ENCODE assay signal across 26 mouse cellular contexts in genomic region chr12:75845070-75845469, GRCm38 (mm10). TPM values are rescaled to one million over a fixed set of nuclear protein-coding genes. Genes with fewer than 3 reads are reported as not detected.
A peak's percentile ranks its signal among the peaks of the same experiment; 100 is the strongest.
DNase-seq lines count a peak whose midpoint lies in the region; ATAC-seq and TF ChIP-seq lines count a peak whose summit lies in the region.
"Had no signal": no experiment of that assay in that cellular context is flagged by ENCODE, and none has a peak within 500 bp of the region (broad histone marks: within the 10 kb centered on the region; RNA-seq: fewer than 3 reads in every experiment).

No protein-coding gene starts in this region.

- no peak overlapping the region for H3K9ac ChIP-seq in heart, embryonic 11.5 days (ENCODE audit: low read depth, low read length)
- H3K9ac ChIP-seq in heart, embryonic 15.5 days: no peak overlapping the region
- no peak overlapping the region for H3K9ac ChIP-seq in lung, embryonic 14.5 days
- no peak overlapping the region for H3K9ac ChIP-seq in ES-Bruce4 (ENCODE audit: low read depth, poor library complexity, severe bottlenecking)
- H3K9ac ChIP-seq: hindbrain, embryonic 13.5 days; intestine, embryonic 15.5 days had no signal

- no peak overlapping the region for H3K4me3 ChIP-seq in heart, embryonic 11.5 days (ENCODE audit: low read depth, low read length)
- H3K4me3 ChIP-seq in heart, embryonic 10.5 days: no peak overlapping the region
- H3K4me3 ChIP-seq in heart, embryonic 15.5 days: no peak overlapping the region
- H3K4me3 ChIP-seq in lung, embryonic 14.5 days (ENCODE audit: low read depth, low read length): no peak overlapping the region
- no peak overlapping the region for H3K4me3 ChIP-seq in ES-Bruce4 (ENCODE audit: low read depth, low read length)
- H3K4me3 ChIP-seq: embryonic facial prominence, embryonic 10.5 days; erythroblast, embryonic 14.5 days; forebrain, embryonic 10.5 days; gastrocnemius, adult 2 months; hindbrain, embryonic 13.5 days; intestine, embryonic 15.5 days had no signal

- DNase-seq in heart, embryonic 10.5 days (ENCODE audit: low spot score): no peak
- no peak for DNase-seq in heart, adult 18-20 months
- DNase-seq in lung, embryonic 14.5 days: peak; percentile 65
- no peak for DNase-seq in lung, postnatal 10 days
- DNase-seq in spleen, adult 18-20 months: no peak
- DNase-seq: adrenal gland, adult 2 months; adrenal gland, postnatal 25 days; B cell, adult 2 months; cerebellum, adult 18-20 months; cerebellum, adult 9-11 months; cerebellum, postnatal 36 days; gastrocnemius, adult 2 months; gastrocnemius, postnatal 36 days; heart, adult 11 months; heart, postnatal 10 days had no signal

- peak overlapping the region; percentile 32; the same call in 1 of the 2 replicates for H3K27ac ChIP-seq in heart, embryonic 11.5 days (ENCODE audit: low read depth, low read length)
- H3K27ac ChIP-seq in heart, embryonic 10.5 days: no peak overlapping the region
- H3K27ac ChIP-seq in heart, embryonic 15.5 days: peak overlapping the region; percentile 49; the same call in 1 of the 2 replicates
- no peak overlapping the region for H3K27ac ChIP-seq in lung, embryonic 14.5 days (ENCODE audit: low read depth)
- 0 out of 2 replicates have a peak overlapping the region, but pooled peaks have one; percentile 66 for H3K27ac ChIP-seq in ES-Bruce4 (ENCODE audit: insufficient read depth, low read length)
- H3K27ac ChIP-seq: embryonic facial prominence, embryonic 10.5 days; forebrain, embryonic 10.5 days; gastrocnemius, adult 2 months; hindbrain, embryonic 13.5 days; hindbrain, postnatal 0 days; intestine, embryonic 15.5 days had no signal

- H3K27me3 ChIP-seq in heart, embryonic 11.5 days (ENCODE audit: control insufficient read depth, insufficient read depth, low read length): no peaks in the 10 kb centered on the region
- no peaks in the 10 kb centered on the region for H3K27me3 ChIP-seq in heart, embryonic 10.5 days (ENCODE audit: insufficient read depth, poor library complexity, severe bottlenecking)
- H3K27me3 ChIP-seq in heart, embryonic 15.5 days: no peaks in the 10 kb centered on the region
- no peaks in the 10 kb centered on the region for H3K27me3 ChIP-seq in lung, embryonic 14.5 days (ENCODE audit: insufficient read depth, low read length)
- H3K27me3 ChIP-seq in ES-Bruce4 (ENCODE audit: control insufficient read depth, insufficient read depth, low read length, poor library complexity, severe bottlenecking): no peaks in the 10 kb centered on the region
- H3K27me3 ChIP-seq: hindbrain, embryonic 13.5 days; intestine, embryonic 15.5 days had no signal

- ATAC-seq in heart, embryonic 11.5 days (replicated peaks; ENCODE audit: insufficient number of reproducible peaks, low FRiP score, low TSS enrichment): 0 out of 2 replicates have a peak, but pooled peaks have one; percentile 41
- no peak for ATAC-seq in heart, embryonic 15.5 days (replicated peaks; ENCODE audit: insufficient number of reproducible peaks, insufficient read depth, low FRiP score, low read depth)
- peak; percentile 82 for ATAC-seq in lung, embryonic 14.5 days (ENCODE audit: insufficient read depth)
- ATAC-seq: CD4-positive, CD25-positive, alpha-beta regulatory T cell, adult 4 months; forebrain, embryonic 14.5 days; hindbrain, postnatal 0 days had no signal

- H3K4me1 ChIP-seq in heart, embryonic 11.5 days (ENCODE audit: control insufficient read depth, insufficient read depth, low read length): peaks cover 26% of the 10 kb centered on the region
- peaks cover 53% of the 10 kb centered on the region for H3K4me1 ChIP-seq in heart, embryonic 10.5 days
- peaks cover 26% of the 10 kb centered on the region for H3K4me1 ChIP-seq in heart, embryonic 15.5 days (replicated peaks)
- H3K4me1 ChIP-seq in lung, embryonic 14.5 days (ENCODE audit: insufficient read depth): 0 out of 2 replicates have a peak, but pooled peaks cover 3% of the 10 kb centered on the region
- peaks cover 8% of the 10 kb centered on the region for H3K4me1 ChIP-seq in ES-Bruce4 (ENCODE audit: control insufficient read depth, insufficient read depth, low read length)
- H3K4me1 ChIP-seq: hindbrain, embryonic 13.5 days had no signal

- no peak for TF ChIP-seq EP300 in ES-Bruce4 (IDR thresholded peaks at IDR 0.05; ENCODE audit: insufficient read depth, low read depth, low read length)

- 44% methylated on average over 9 of the region's 9 CpGs for WGBS in heart, embryonic 11.5 days (ENCODE audit: insufficient replicate concordance)
- WGBS in heart, embryonic 10.5 days: 52% methylated on average over 9 of the region's 9 CpGs
- 43% methylated on average over 9 of the region's 9 CpGs for WGBS in heart, embryonic 15.5 days
- WGBS in lung, embryonic 14.5 days: 31% methylated on average over 9 of the region's 9 CpGs

- no peak for TF ChIP-seq CTCF in lung, embryonic 14.5 days (IDR thresholded peaks at IDR 0.05; ENCODE audit: low read depth)
- no peak for TF ChIP-seq CTCF in ES-Bruce4 (IDR thresholded peaks at IDR 0.05; ENCODE audit: low read depth, low read length)

- H3K9me3 ChIP-seq in heart, embryonic 11.5 days (replicated peaks; ENCODE audit: control insufficient read depth, low read length): no peaks in the 10 kb centered on the region
- no peaks in the 10 kb centered on the region for H3K9me3 ChIP-seq in heart, embryonic 10.5 days
- H3K9me3 ChIP-seq in heart, embryonic 15.5 days (replicated peaks): no peaks in the 10 kb centered on the region
- no peaks in the 10 kb centered on the region for H3K9me3 ChIP-seq in lung, embryonic 14.5 days (ENCODE audit: low read depth, low read length)
- H3K9me3 ChIP-seq in ES-Bruce4 (replicated peaks; ENCODE audit: control insufficient read depth, insufficient read depth, low read length, poor library complexity, severe bottlenecking): no peaks in the 10 kb centered on the region
- H3K9me3 ChIP-seq: embryonic facial prominence, embryonic 10.5 days; forebrain, embryonic 10.5 days; hindbrain, embryonic 13.5 days; intestine, embryonic 15.5 days had no signal

- TF ChIP-seq POLR2A in ES-Bruce4 (IDR thresholded peaks at IDR 0.05; ENCODE audit: insufficient read depth, low read length): no peak

- no peak overlapping the region for H3K4me2 ChIP-seq in heart, embryonic 11.5 days
- no peak overlapping the region for H3K4me2 ChIP-seq in heart, embryonic 15.5 days
- peak overlapping the region; percentile 38 for H3K4me2 ChIP-seq in lung, embryonic 14.5 days
- H3K4me2 ChIP-seq: hindbrain, embryonic 13.5 days; intestine, embryonic 15.5 days had no signal

- H3K36me3 ChIP-seq in heart, embryonic 11.5 days (ENCODE audit: control insufficient read depth, insufficient read depth, low read length): no peaks in the 10 kb centered on the region
- H3K36me3 ChIP-seq in heart, embryonic 10.5 days: no peaks in the 10 kb centered on the region
- no peaks in the 10 kb centered on the region for H3K36me3 ChIP-seq in heart, embryonic 15.5 days
- H3K36me3 ChIP-seq in lung, embryonic 14.5 days (ENCODE audit: insufficient read depth): no peaks in the 10 kb centered on the region
- no peaks in the 10 kb centered on the region for H3K36me3 ChIP-seq in ES-Bruce4 (ENCODE audit: control insufficient read depth, insufficient read depth, low read length, poor library complexity, severe bottlenecking)
- H3K36me3 ChIP-seq: hindbrain, embryonic 13.5 days; intestine, embryonic 15.5 days had no signal

RNA-seq across cellular contexts. Expression of gene Syne2, which starts 27.1 kb away (rescaled TPM):
- polyA plus RNA-seq in heart, embryonic 11.5 days (2014; fragmentation: Nextera tagmentation; extraction: Ambion mirVana): 45.2 and 64.1 TPM in 2 replicates
- 62.4 and 67.6 TPM in 2 replicates for polyA plus RNA-seq in heart, embryonic 10.5 days (2016; fragmentation: Nextera tagmentation; extraction: Ambion mirVana)
- 38.7 and 45.7 TPM in 2 replicates for polyA plus RNA-seq in heart, embryonic 15.5 days (2015; fragmentation: Nextera tagmentation; extraction: Ambion mirVana)
- 10 to 100 TPM; 26.7 to 31.4 TPM for total RNA-seq in heart, adult 18-20 months (2021)
- polyA plus RNA-seq in lung, embryonic 14.5 days (2014; fragmentation: Nextera tagmentation; extraction: Ambion mirVana): 59.4 and 68.4 TPM in 2 replicates
- 28.9 and 34.3 TPM in 2 replicates for polyA plus RNA-seq in ES-Bruce4 (2011; ENCODE audit: insufficient read depth, insufficient read length, low read depth, missing spikeins)
- polyA plus RNA-seq: erythroblast, embryonic 14.5 days had no signal

Comparison
In these comparisons a context has a peak if more than half of its experiments do, and no peak if none do; other contexts are left out.
1. H3K27ac ChIP-seq: peak in heart, embryonic 11.5 days (single experiment), heart, embryonic 15.5 days (single experiment) and ES-Bruce4 (single experiment); none in heart, embryonic 10.5 days (single experiment) and lung, embryonic 14.5 days (single experiment).